Mouse (Mus musculus) stomach, postnatal 0 days (tissue): ENCODE data around the gene Lrit3.

Experiments used
- CTCF ChIP-seq: IDR thresholded peaks from 2 replicates; pipeline ENCODE4 v1.5.1; 2016; ENCODE audit warnings: antibody characterized with exemption, low read depth, mild to moderate bottlenecking, moderate library complexity
- EP300 ChIP-seq: optimal IDR thresholded peaks from 2 replicates; pipeline ENCODE3; 2016; ENCODE audit warnings: antibody characterized with exemption

DNA sequence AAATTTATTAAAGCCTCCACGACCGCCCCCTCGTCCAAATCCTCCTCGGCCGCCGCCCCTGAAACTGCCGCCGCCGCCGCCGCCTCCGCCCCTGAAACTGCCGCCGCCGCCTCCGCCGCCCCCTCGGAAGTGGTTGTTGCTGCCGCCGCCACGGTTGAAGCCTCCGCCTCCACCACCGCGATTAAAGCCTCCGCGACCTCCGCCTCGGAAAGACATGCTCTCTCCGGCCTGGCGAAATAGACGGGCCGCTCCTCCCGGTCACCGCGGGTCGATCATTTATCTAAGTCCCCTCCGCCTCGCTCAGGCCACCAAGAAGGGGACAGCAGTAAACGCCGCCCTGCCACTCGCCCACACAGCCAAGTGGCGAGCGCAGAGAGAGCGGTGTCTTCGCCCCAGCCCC, 26.8 kb upstream of the Lrit3 start:
- no peak for TF ChIP-seq CTCF
- TF ChIP-seq EP300: no peak
